Mouse (Mus musculus) left cerebral cortex, postnatal 36 days (tissue): ENCODE data around the gene Glb1. TPM values are rescaled to one million over a fixed set of nuclear protein-coding genes. Genes with fewer than 3 reads are reported as not detected.
"Not testable (repeated sequence)": the region's sequence is repeated elsewhere in the genome, so short reads cannot be mapped to it uniquely, and the experiment has no call there.

ENCODE experiments used
- DNase-seq, 2 experiments: peaks; one replicate each; pipeline ENCODE4 v3.0.0; 2021 to 2022; ENCODE audit warnings: low spot score in 2 of 2, mixed read lengths in 1 of 2
- intact Hi-C: fragments of 180-260 bp; cut with DNase I; formaldehyde crosslinking; loops from one replicate; pipeline ENCODE4 v1.15.1; 2025
- total RNA-seq, 2 experiments: library from RNA; stranded (reverse); gene quantifications; 2 replicates each; pipeline ENCODE4 v1.2.3; 2021

The Glb1 gene
- total RNA-seq, 2 experiments from 2014 or later: 24.5 to 26.5 TPM

DNA sequence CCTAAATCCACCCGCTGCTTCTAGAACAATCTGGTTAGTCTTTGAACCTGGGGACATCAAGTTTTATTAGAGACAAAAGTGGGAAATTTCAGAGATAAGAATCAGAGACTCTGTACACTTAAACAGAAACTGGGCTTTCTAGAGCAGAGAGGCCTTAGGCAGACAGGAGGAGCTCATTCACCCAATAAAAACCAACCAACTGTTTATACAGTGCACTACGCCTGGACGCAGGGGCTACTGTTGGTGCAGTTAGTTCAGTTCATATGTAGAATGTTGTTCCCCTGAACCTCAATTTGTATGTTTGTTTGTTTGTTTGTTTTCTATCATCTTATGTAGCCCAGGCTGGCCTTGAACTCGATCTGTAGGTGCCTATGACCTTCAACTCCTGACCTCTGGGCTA lies 85.9 kb downstream of the Glb1 start:
- no peak for DNase-seq
- intact Hi-C loops: no loop called here

GRCm38 (mm10) chr9:114487481-114488258 lies 86.8 kb downstream of the Glb1 start:
- no peak for DNase-seq
- intact Hi-C loops: no loop called here

GRCm38 (mm10) chr9:114496469-114496868 lies 95.6 kb downstream of the Glb1 start:
- DNase-seq: no peak
- intact Hi-C loops: loop anchor here (5.0 kb wide), 1 partner anchor 84 kb away; no protein-coding TSS in a partner anchor

DNA sequence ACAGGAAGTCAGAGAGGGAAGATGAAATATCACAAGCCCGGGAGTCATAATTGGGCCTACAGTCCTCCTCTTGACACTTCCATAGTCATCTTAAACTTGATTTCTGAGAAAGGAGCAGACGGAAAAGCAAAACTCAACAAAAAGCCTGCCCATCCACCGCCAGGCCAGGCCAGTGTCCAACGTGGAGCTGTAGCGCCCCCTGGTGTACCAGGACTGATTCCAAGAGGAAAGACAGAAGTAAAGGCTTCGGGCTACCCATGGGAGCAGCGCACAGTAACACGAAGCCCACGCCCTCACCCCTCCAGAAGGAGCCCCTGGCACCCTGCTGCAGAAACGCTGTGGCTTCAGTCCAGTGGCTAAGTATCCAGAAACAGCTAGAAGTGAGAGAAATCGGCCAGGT lies 97.3 kb downstream of the Glb1 start:
- DNase-seq: peak; percentile 62 to 77
- intact Hi-C loops: loop anchor here (5.0 kb wide), 1 partner anchor 86 kb away; no protein-coding TSS in a partner anchor

DNA sequence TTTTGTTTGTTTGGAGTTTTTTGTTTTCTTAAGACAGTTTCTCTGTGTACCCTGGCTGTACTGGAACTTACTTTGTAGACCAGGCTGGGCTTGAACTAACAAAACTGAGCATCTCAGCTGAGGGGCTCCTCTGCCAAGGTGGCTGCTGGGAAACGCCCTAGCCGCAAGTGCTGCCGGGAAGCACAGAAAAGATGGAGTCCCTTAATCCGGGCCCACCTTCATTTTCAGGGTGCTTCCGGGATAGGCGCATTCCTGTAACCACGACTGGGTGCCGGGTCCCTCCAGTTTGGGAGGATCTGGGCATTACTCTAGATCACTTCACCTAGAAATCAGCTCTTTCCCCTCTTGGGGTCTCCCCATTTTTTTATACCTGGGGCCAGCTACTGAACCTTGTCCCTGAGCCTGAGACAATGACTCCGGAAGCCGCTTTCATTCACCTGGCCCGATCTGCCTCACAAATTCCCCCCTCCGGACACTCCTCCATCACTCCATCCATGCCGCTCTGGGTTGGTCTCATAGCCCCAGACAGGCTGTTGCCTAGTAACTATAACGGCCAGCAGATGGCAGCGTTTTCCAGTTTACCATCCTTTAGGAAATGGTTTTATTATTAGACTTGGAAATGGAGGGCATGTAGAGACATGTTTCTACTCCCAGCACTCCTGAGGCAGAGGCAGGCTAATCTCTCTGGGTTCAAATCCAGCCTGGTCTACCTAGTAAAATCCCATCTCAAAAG lies 99.1 kb downstream of the Glb1 start:
- intact Hi-C loops: loop anchor here (1.0 to 5.0 kb wide), 2 partner anchors 81 to 88 kb away; no protein-coding TSS in a partner anchor

GRCm38 (mm10) chr9:114501111-114501510 lies 100.2 kb downstream of the Glb1 start:
- intact Hi-C loops: no loop called here
- no peak for DNase-seq

More for the DNA sequence above, 99.1 kb downstream of the Glb1 start:
- peak; percentile 23 to 32 for DNase-seq

- intact Hi-C loops: no loop called here
- no peak for DNase-seq
Observed at GRCm38 (mm10) chr9:114501913-114502312, 101.0 kb downstream of the Glb1 start.

- intact Hi-C loops: no loop called here
- no peak for DNase-seq
Observed at GRCm38 (mm10) chr9:114502711-114503427, 102.0 kb downstream of the Glb1 start.

GRCm38 (mm10) chr9:114504816-114505215 lies 103.9 kb downstream of the Glb1 start, which contains the start of gene Ccr4:
TSS of gene Ccr4 (minus strand) at chr9:114504916.
- intact Hi-C loops: no loop called here

GRCm38 (mm10) chr9:114506564-114506963 lies 105.7 kb downstream of the Glb1 start:
- intact Hi-C loops: no loop called here
- DNase-seq: no peak

More at GRCm38 (mm10) chr9:114504816-114505215, 103.9 kb downstream of the Glb1 start, which contains the start of gene Ccr4:
- DNase-seq: no peak

GRCm38 (mm10) chr9:114507421-114507820 lies 106.5 kb downstream of the Glb1 start:
- DNase-seq: no peak
- intact Hi-C loops: no loop called here

DNA sequence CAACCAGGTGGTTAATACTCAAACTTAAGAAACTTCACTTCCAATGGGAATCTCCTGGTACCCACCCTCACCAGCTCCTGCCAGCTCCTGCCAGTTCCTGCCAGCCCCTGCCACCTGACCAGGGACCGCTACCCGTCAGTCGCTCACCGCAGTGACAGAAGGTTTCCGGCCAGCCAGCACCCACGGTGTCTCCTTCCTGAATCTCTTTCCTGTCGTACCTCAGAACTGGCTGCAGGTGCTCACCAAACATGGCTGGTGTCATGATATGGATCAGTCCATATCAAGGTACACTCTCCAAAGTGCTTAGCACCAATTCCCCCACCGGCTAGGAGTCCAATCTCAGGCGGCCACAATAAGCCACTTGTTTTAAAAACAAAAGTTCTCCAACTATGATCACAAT lies 108.9 kb downstream of the Glb1 start:
- intact Hi-C loops: no loop called here
- DNase-seq: no peak

DNA sequence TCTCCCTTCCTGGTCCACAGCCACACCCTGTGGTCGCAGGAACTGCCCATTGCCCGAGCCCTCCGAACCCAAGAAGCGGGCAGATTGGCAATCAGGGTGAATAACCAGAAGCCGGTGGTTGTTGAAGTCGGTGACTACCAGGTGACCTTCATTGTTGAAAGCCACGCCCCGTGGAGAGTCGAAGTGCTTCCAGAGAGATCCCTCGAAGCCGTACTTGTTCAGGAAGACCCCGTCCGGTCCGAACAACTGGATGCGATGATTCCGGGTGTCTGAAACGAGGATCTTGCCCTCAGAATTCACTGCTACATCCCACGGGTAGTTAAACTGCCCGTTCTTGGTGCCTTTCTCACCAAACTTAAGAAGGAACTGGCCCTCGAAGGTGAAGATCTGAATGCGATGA lies 112.0 kb downstream of the Glb1 start:
- no peak for DNase-seq

DNA sequence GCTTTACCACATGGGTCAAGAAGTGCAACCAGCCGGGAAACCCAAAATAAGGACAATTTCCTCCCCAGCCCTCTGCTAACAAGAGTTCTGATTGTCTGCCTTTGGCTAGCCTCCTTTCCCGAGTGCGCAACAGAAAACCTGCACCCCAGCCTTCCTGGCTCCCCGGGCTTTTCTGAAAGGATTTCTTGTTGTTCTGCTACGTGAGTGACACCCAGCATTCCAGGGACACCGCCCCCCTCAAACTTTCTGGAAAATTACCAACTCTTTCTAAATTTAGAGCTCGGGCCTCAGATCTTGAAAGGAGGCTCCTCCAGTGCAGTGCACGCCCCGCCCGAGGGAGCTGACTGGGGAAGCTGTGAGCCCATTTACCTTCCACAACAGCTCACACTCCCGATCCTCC lies 114.5 kb downstream of the Glb1 start, which contains the start of gene C130032M10Rik:
TSS of gene C130032M10Rik (plus strand) at position 334 of the 400 bp plus-strand sequence.
- no peak for DNase-seq
- intact Hi-C loops: no loop called here

More for the DNA sequence above, 112.0 kb downstream of the Glb1 start:
- intact Hi-C loops: no loop called here

- DNase-seq: no peak
- intact Hi-C loops: no loop called here
Observed at GRCm38 (mm10) chr9:114517924-114518497, 117.1 kb downstream of the Glb1 start.

GRCm38 (mm10) chr9:114518812-114519477 lies 118.1 kb downstream of the Glb1 start:
- intact Hi-C loops: no loop called here
- DNase-seq: no peak

DNA sequence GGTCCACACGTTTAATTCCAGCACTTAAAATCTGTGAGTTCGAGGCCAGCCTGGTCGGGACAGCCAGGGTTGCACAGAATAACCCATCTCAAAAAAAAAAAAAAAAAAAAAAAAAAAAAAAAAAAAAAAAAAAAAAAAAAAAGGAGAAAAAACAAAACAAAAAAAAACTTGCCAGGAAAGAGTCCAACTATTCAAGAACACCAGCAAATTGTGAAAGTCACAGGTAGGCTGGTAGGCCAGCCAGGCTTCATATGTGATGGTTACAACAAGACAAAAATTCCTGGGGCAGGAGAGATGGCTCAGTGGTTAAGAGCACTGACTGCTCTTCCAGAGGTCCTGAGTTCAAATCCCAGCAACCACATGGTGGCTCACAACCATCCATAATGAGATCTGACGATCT lies 119.7 kb downstream of the Glb1 start:
- DNase-seq, intact Hi-C loops: not testable (repeated sequence)

DNA sequence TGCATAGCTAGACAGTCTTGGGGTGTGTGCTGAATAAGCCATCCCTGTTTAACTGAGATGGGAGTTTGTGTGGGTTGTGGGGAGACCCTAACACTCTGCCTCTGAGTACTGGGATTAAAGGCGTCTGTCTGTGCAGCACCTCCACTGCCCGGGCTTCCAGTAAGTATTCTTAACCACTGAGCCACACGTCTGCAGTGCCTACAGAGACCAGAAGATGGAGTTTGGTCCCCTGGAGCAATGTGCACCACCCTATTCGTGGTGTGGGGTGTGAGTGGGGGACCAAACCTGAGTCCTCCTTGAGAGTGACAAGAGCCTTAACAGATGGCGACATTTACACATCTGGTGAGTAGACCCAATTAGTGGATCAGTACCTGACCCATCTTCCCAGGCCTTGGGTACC lies 121.2 kb downstream of the Glb1 start:
- intact Hi-C loops: no loop called here
- no peak for DNase-seq

- DNase-seq: no peak
- intact Hi-C loops: no loop called here
Observed at GRCm38 (mm10) chr9:114522501-114522900, 121.6 kb downstream of the Glb1 start.
